In genomic region chr9:121351388-121352078, GRCm38 (mm10) we compare ENCODE assay signal across 9 mouse cellular contexts. TPM values are rescaled to one million over a fixed set of nuclear protein-coding genes. Genes with fewer than 3 reads are reported as not detected.
DNase-seq lines count a peak whose midpoint lies in the region; ATAC-seq lines count a peak whose summit lies in the region.
"Had no signal": no experiment of that assay in that cellular context is flagged by ENCODE, and none has a peak within 500 bp of the region (broad histone marks: within the 10 kb centered on the region; RNA-seq: fewer than 3 reads in every experiment).

No protein-coding gene starts in this region.

- peak overlapping the region; percentile 6 to 83 for H3K27ac ChIP-seq in heart, embryonic 14.5 days (replicated peaks in 1 of 2; ENCODE audit: control insufficient read depth in 1 of 2, insufficient read depth in 1 of 2, low read depth in 2 of 2, low read length in 2 of 2)
- H3K27ac ChIP-seq in liver, embryonic 13.5 days = peak overlapping the region; percentile 20; the same call in 1 of the 2 replicates

- no peak overlapping the region for H3K4me3 ChIP-seq in heart, embryonic 14.5 days (ENCODE audit: control insufficient read depth in 1 of 2, insufficient read depth in 1 of 2, low read depth in 1 of 2, low read length in 2 of 2)
- H3K4me3 ChIP-seq in liver, embryonic 13.5 days (replicated peaks) = no peak overlapping the region
- H3K4me3 ChIP-seq: erythroblast, embryonic 14.5 days had no signal

- ATAC-seq in heart, embryonic 14.5 days (ENCODE audit: insufficient number of reproducible peaks, insufficient read depth, low FRiP score, low read depth) = no peak
- no peak for ATAC-seq in liver, embryonic 13.5 days (ENCODE audit: low read depth)

- peaks cover 54 to 78% of the 10 kb centered on the region in 2 experiments for H3K4me1 ChIP-seq in heart, embryonic 14.5 days (ENCODE audit: control insufficient read depth in 2 of 2, insufficient read depth in 2 of 2, low read length in 2 of 2)
- H3K4me1 ChIP-seq in liver, embryonic 13.5 days (replicated peaks) = peaks cover 61% of the 10 kb centered on the region

- no peak for DNase-seq in heart, postnatal 36 days
- peak; percentile 1 for DNase-seq in thymus, postnatal 0 days (ENCODE audit: low spot score)
- DNase-seq in thymus, postnatal 14 days = no peak
- DNase-seq in liver, embryonic 13.5 days = no peak
- no peak for DNase-seq in spleen, postnatal 10 days (ENCODE audit: low spot score in 2 of 2)
- DNase-seq in cerebellum, adult 18-20 months = no peak
- DNase-seq in gastrocnemius, adult 8-10 months (ENCODE audit: low spot score in 2 of 2) = no peak

- no peaks in the 10 kb centered on the region for H3K9me3 ChIP-seq in heart, embryonic 14.5 days (ENCODE audit: control insufficient read depth, low read length)
- H3K9me3 ChIP-seq in liver, embryonic 13.5 days (replicated peaks) = no peaks in the 10 kb centered on the region

- WGBS in heart, embryonic 14.5 days = 46% methylated on average over 9 of the region's 9 CpGs
- 57% methylated on average over 9 of the region's 9 CpGs for WGBS in liver, embryonic 13.5 days (ENCODE audit: insufficient replicate concordance)

- H3K9ac ChIP-seq in heart, embryonic 14.5 days (ENCODE audit: low read length) = peak overlapping the region; percentile 64
- H3K9ac ChIP-seq in liver, embryonic 13.5 days = no peak overlapping the region

- H3K36me3 ChIP-seq in heart, embryonic 14.5 days (ENCODE audit: control insufficient read depth, insufficient read depth, low read length) = no peaks in the 10 kb centered on the region
- H3K36me3 ChIP-seq in liver, embryonic 13.5 days = no peaks in the 10 kb centered on the region

- H3K4me2 ChIP-seq in heart, embryonic 14.5 days (ENCODE audit: low read length) = no peak overlapping the region
- H3K4me2 ChIP-seq in liver, embryonic 13.5 days = no peak overlapping the region

- intact Hi-C loops in heart, postnatal 36 days (cut with DNase I) = loop anchor here (1.0 kb wide), 1 partner anchor 67 kb away; no protein-coding TSS in a partner anchor

- H3K27me3 ChIP-seq in heart, embryonic 14.5 days (ENCODE audit: control insufficient read depth, insufficient read depth, low read length) = no peaks in the 10 kb centered on the region
- no peaks in the 10 kb centered on the region for H3K27me3 ChIP-seq in liver, embryonic 13.5 days

RNA-seq across cellular contexts. Expression of gene Trak1, which starts 54.2 kb away (rescaled TPM):
- 41.3 and 42.1 TPM in 2 replicates for polyA plus RNA-seq in heart, embryonic 14.5 days (2014; fragmentation: Nextera tagmentation; extraction: Ambion mirVana)
- 100 to 1,000 TPM; 305 to 315 TPM for total RNA-seq in heart, postnatal 36 days (2021)
- polyA plus RNA-seq in thymus, postnatal 0 days (2015; fragmentation: Nextera tagmentation; extraction: Ambion mirVana) = 17.0 and 22.6 TPM in 2 replicates
- 3.6 and 4.8 TPM in 2 replicates for polyA plus RNA-seq in liver, embryonic 13.5 days (2015; fragmentation: Nextera tagmentation; extraction: Ambion mirVana)
- total RNA-seq in gastrocnemius, adult 8-10 months (2022) = 100 to 1,000 TPM; 133 to 200 (median 169) TPM
